Mouse (Mus musculus) hematopoietic stem cell, adult 5-6 weeks (primary cell): ENCODE measurements around the gene Thoc3. TPM values are rescaled to one million over a fixed set of nuclear protein-coding genes. Genes with fewer than 3 reads are reported as not detected.
A peak's percentile ranks its signal among the peaks of the same experiment; 100 is the strongest.
"Not testable (repeated sequence)": the region's sequence is repeated elsewhere in the genome, so short reads cannot be mapped to it uniquely, and the experiment has no call there.

Source experiments
- ATAC-seq, 2 experiments: fragments of 125-278 bp in 1 of 2; replicated peaks in 1 of 2; 2 replicates each; pipeline ENCODE4 v1.8.0; 2016 to 2017; ENCODE audit warnings: inconsistent platforms in 2 of 2, mild to moderate bottlenecking in 2 of 2, moderate number of reproducible peaks in 2 of 2, low read depth in 1 of 2, moderate TSS enrichment in 1 of 2; ENCODE audit not compliant: low FRiP score in 2 of 2, poor library complexity in 2 of 2, severe bottlenecking in 2 of 2, insufficient read depth in 1 of 2, low TSS enrichment in 1 of 2
- total RNA-seq: library from RNA; stranded (forward); fragments of 172-1452, 232-1000 nt; gene quantifications from 2 replicates; pipeline ENCODE4 v1.2.3, GENCODE M21; 2017

The Thoc3 gene
- 29.4 and 56.5 TPM in 2 replicates for total RNA-seq

DNA sequence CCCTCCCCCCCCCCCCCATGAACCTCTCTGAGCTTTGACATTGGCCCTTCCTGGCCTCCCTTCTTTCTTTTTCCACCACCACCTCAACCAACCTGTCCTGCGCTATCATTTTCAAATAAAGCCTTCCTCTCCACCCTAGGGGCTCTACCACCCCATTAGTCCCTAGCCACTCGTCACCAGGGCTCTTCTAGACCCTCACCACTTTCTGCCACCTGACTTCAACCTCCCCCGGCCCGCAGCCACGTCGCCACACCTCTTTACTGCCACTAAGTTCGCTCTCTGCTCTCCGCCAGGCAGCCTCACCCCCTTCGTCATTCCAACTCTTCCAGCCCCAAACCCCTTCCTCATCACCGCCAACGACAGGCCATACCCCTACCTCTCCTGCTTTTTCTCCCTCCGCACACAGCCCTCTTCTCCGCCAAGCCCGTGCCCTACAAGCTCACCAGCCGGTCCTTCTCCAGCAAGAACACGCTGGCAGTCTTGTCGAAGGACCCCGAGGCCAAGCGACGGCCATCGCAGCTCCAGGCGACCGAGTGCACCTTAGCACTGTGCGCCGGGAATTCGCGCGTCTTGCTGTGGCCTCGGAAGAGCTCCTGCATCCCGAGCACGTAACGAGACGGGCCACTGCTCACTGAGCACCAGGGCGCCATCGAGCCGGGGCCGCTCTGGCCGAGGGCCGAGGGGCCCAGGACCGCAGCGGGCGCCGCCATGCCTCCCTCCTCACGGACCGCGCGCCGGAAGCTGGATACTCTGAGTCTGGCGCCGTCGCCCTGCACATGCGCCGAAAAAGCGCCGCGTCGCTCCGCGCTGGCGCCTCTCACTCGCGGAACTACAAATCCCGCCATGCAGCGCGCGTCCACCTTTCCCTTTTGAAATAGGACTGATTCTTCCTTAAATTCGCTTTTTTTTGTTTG is at the start of gene Thoc3:
Gene Thoc3, minus strand, starts transcription at position 752 of the 914 bp plus-strand sequence.
- peak; percentile 95 to 99 for ATAC-seq

DNA sequence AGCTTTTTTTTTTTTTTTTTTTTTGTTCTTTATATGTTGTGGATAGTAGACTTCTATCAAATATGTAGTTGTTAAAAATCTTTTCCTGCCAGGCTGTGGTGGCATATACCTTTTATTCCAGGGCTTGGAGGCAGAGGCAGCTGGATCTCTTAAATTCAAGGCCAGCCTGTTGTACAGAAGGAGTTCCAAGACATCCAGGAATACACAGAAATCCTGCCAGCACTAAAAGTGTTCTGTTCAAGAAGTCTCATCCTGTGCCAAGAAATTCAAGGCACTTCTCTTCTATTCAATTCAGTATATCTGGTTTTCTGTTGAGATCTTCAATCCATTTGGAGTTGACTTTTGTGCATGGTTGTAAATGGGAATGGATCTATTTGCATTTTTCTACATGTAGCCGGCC is 37.3 kb upstream of the Thoc3 start:
- no peak for ATAC-seq

DNA sequence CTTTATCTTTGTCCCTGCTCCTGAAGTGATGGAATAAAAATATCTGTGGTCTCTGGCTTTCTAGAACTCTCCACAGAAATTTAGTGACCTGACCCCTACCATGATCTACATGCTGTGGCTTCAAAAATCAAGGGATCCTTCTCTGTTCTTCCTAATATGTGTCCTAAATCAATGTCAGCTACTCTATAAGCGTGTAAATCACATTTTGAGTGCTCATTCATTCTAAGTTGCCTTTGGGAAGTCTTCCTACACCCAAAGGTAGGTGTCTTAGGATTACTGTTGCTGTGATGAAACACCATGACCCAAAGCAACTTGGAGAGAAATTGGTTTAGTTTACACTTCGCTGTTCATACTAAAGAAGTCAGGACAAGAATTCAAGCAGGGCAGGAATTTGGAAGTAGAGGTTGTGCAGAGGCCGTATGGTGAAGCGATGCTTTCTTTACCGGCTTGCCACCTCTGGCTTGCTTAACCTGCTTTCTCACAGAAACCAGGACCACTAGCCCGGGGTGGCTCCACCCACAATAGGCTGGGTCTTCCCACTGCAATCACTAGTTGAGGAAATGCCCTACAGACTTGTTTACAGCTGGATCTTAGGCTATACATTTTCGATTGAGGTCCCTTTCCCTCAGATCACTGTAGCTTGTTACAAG is 36.1 kb upstream of the Thoc3 start:
- no peak for ATAC-seq

DNA sequence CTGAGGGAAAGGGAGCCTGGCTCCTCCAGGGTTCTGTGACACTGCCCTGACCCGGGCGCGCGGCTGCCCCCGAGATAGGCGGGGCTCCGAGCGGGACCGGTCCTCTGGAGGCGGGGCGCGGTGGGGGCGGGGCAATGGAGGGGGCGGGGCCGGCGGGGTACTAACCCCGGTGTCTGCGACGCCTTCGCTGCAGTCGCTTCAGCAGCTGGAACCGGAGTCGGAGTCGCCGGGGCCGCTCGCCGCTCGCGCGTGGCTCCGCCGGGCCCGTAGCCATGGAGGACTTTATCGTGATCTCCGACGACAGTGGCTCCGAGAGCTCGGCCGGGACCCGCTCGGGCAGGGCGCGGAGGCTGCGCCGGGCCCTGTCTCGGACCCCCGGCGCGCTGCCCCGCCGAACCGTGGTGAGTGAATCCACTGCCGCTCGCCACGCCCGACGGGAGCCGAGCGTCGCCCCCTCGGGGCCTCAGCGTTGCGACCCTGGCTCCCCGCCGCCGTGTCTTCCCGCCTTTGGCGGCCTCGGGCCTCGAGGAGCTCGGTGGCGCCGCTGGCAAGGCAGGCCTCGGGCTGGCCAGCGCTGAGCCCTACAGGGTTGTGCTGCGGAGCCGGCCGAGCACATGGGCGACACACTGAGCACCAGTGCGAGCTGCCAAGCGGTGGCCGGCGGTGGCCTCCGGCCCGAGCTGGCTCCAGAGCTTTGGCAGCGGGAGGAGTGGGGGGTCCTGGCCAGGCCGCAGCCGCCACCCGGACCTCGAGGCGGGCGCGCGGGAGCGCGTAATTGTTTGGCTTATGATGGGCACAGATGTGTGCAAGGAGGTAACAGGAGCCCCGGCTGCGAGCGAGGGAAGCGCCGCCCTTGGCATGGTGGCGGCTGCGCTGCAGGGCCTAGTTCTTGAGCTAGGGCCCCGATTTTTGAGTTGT is 35.2 kb upstream of the Thoc3 start, which contains the start of gene Simc1:
Gene Simc1, plus strand, starts transcription at position 176 of the 918 bp plus-strand sequence.
- ATAC-seq: peak; percentile 62 to 83

DNA sequence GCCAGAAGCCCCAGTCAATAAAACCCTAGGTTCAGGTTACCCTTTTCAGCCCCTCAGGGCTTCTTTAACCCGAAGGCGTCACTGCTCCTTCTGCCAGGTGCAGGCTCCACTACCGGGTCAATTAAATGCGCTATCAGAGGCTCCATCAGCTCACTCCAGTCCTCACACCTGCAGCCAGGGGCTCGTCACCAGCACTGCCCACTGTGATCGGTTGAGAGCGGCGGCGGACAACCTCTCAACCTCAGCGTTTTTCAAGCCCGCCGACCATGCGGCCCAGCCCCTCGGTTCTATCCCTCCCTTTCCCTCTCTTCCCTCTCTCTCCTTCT is 34.6 kb upstream of the Thoc3 start:
- ATAC-seq: peak; percentile 54 to 56; a peak in 3 of 4 replicates

DNA sequence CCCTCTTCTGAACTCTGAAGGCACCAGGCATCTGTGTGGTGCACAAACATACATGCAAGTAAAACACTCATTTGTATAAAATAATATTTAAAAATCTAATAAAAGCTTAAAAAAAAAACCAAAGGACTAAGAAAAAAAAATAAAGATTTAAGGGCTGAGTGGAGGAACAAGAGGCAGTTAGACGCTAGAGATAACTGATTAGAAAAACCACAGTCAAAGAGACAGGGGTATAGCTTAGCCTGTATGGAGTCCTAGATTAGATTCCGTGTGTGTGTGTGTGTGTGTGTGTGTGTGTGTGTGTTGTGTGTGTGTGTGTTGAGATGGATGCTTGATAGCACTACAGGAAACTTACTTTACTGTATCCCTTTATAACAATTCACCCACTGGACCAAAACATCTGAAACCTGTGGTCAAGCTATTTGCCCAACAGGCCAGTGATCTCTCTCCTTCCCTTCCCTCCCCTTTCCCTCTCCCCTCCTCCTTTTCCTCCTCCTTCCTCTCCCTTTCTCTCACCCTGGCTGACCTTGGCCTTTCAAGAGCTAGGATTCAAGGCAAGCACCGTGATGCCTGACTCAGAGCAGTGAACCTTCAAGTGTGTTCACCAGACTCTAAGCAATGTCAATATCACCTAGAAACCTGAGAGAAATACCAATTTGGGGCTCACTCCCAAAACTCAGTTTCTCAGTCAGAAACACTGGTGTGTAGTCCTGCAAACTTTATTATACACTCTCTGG is 33.5 kb upstream of the Thoc3 start:
- ATAC-seq: no peak

DNA sequence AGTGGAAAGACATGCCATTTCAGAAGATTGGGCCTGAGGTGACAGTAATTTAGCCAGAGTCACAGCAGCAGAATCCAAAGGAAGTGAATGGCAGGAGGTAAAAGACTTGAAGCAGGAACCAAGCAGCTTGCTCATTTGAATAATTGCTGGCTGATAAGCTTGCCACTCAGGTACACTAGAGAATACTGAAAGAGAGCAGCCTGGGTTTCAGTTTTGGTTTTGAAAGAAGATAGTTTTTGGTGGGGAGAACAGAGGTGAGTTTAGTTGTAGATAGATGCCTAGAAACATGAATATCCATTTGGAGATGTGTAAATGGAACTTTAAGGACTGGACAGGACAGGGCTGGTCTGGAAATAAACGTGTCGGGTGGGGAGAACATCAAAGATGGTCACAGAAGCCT is 32.7 kb upstream of the Thoc3 start:
- no peak for ATAC-seq

DNA sequence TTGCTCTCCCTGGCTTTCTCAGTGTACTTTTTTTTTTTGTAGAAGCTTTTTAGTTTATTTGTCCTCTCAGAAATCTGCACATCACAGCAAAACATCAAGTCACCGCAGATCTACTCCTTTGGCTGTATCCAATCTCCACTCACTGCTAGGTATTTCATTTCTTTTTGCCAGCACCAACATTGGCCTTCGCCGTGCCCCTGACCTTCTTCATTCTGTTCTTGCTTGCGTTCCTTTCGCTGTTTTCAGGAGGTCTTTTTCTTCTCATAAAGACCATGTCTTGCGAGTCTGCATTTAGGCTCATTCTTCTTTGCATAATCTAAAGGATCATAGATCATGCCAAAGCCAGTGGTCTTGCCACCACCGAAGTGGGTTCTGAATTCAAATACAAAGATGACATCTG is 30.9 kb upstream of the Thoc3 start:
- ATAC-seq: not testable (repeated sequence)

DNA sequence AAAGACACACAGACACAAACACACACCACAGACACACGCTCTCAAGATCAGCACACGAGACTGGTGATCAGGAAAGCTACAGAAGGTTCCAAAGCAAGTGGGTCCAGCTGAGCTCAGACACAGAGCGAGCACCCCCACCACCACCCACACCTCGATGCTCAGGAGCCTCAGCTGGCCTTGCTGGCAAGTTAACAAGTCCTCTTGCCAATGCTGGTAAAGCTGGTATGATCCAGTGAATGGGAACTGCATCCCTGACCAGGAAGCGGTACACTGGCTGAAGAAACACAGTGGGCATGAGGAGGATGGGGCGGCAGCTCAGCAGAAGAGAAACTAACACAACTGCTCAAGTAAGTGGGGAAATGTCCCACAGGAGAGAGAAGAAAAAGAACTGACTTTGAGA is 22.7 kb upstream of the Thoc3 start:
- no peak for ATAC-seq

DNA sequence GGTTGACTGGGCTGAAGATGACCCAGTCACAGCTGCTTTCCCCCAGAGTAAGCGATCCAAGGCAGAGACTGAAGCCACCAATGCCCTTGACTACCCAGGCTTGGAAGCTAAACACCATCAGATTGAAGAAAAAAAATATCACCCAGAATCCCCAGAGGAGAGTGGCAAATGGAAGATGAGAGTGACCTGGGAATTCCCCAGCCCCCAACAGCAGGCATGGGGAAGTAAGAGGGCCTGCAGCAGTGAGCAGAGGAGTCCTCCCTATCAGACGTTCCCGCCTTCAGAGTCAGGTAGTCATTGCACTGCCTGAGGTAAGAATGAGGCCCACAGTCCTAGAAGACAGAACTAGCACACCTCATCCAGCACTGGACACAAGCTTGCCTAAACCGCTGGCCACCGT is 21.8 kb upstream of the Thoc3 start:
- ATAC-seq: no peak

DNA sequence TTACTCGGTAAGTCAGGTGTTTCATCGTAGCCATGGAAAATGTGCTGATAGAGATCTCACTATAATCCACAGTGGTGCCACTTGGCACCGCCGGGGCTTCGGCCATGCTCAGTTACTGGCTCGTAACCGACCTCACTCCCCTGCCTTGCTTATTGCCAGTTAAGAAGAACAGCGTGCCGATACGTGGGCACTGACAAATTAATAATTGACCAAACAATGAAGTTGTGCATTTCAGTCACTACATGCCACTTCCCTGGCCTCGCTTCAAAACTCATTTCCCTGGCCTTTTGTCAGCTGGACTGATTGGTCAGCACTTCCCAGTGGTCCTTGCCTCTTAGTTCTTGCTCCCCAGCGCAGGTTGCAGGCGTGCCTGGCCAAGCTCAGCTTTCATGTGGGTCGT is 12.8 kb upstream of the Thoc3 start:
- no peak for ATAC-seq

DNA sequence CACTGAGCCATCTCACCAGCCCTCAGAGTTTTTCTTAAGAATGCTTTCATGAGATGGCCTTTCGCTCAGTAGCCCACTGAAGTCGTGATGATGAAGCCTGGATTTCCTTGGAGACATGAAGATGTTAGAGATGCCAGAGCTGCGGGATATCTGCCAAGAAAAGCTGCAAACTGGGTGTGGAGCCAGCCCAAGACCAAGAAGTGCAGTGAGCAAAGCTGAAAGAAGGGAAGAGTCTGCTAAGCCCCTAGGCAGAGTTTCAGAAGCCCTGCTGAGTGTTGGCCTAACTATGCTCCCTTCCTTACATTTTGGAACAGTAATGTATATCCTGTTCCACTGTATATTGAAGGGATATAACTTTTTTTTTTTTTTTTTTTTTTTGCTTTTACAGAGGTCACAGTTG is 10.6 kb upstream of the Thoc3 start:
- no peak for ATAC-seq

DNA sequence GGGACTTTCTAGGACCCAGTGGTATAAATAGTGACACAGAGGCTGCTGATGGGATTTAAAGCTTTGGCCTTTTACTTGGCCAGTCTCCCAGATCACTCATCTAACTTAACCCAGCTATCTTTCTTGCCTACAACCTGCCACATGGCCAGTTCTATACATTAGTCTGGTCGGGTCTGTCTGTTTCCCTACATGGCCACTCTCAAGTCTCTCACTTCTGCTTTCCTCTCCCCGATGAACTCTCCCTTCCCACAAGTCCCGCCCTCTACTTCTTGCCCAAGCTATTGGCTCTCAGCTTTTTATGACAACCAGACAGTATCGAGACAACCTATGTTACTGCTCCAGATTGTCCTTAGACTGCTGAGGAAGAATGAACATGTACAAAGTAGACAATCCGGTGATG is 7.1 kb upstream of the Thoc3 start:
- ATAC-seq: peak; percentile 75 to 85

DNA sequence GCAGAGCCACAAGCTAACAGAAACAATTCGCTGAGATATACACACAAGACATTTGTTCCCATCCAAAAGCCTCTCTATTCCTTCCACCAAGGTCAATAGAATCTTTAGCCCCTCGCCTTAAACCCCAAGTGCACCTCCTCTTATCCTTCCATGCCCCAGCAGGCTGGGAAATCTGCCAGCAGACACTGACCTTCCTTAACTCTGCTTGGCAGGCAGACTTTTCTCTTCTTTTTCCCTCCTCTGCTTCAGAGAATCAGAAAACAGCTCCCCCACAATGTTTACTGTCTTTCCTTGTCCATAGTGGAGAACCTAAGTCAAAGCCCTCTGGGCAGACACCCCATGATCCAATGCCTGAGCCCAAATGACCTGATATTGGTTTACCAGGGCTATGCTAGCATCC is 6.3 kb upstream of the Thoc3 start:
- no peak for ATAC-seq

DNA sequence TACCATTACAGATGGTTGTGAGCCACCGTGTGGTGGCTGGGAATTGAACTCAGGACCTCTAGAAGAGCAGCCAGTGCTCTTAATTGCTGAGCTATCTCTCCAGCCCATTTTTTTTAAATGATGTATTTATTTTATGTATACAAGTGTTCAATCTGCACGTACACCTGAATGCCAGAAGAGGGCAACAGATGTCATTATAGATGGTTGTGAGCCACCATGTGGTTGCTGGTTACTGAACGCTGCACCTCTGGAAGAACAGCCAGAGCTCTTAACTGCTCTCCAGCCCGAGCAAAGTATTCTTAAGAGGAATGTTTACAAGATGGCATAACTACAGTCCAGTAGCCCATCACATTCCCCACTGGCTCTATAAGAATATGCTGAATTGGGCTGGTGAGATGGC is 3.3 kb upstream of the Thoc3 start:
- ATAC-seq: no peak

DNA sequence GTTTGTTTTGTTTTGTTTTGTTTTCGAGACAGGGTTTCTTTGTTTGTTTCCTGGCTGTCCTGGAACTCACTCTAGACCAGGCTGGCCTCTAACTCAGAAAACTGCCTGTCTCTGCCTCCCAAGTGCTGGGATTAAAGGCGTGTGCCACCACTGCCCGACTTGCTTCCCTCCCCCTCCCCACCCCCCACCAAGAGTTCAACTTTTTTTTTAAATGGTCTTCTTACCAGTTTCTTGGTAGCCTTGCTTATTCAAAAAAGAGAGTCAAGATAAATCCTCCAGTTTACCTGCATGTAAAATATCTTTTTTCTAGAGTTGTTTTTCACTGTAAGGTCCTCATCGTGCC is 334 bp upstream of the Thoc3 start:
- no peak for ATAC-seq

DNA sequence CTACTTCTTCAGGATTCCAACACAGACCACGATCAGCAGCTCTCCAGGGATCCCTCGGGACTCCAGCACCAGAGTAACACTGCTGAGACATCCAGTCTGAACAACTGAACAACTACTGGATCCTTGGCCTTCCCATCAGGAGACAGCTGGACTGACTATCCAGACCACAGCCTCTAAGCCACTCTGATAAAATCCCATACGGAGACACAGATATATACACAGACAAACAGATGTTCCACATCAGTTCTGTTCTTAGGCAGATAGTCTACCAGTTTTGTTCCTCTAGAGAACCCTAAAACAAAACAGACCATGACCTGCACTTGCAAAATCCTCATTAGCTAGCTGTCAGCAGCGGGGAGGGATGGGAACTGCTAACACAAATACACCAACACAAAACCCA is 9.4 kb downstream of the Thoc3 start:
- no peak for ATAC-seq
